Mouse (Mus musculus) liver, embryonic 11.5 days (tissue): ENCODE data around the gene Adamts8. TPM values are rescaled to one million over a fixed set of nuclear protein-coding genes. Genes with fewer than 3 reads are reported as not detected.

Experiments
- ATAC-seq: fragments of 200-750 bp; cut with Nextera tagmentation; replicated peaks from 2 replicates; pipeline ENCODE4 v1.8.0; 2017; ENCODE audit warnings: moderate number of reproducible peaks, mild to moderate bottlenecking, moderate TSS enrichment, moderate library complexity; ENCODE audit not compliant: low FRiP score
- DNase-seq: peaks from one replicate; pipeline ENCODE4 v3.0.0-alpha.2; 2017; ENCODE audit warnings: low spot score
- H3K27ac ChIP-seq: fragments of 300-500 bp; sonication (generic); 2 replicates; pipeline ENCODE4 v1.5.1; 2014; ENCODE audit warnings: mild to moderate bottlenecking, low read depth, low read length, control low read depth
- H3K27me3 ChIP-seq: fragments of 300-500 bp; sonication (generic); replicated peaks from 2 replicates; pipeline ENCODE4 v1.6.1; 2014; ENCODE audit warnings: low read length, mixed read lengths; ENCODE audit not compliant: control insufficient read depth, insufficient read depth
- H3K36me3 ChIP-seq: fragments of 300-500 bp; sonication (generic); 2 replicates; pipeline ENCODE4 v1.6.1; 2014; ENCODE audit warnings: mild to moderate bottlenecking, low read length, moderate library complexity, mixed read lengths; ENCODE audit not compliant: control insufficient read depth, insufficient read depth
- H3K4me1 ChIP-seq: fragments of 300-500 bp; sonication (generic); replicated peaks from 2 replicates; pipeline ENCODE4 v1.6.1; 2014; ENCODE audit warnings: low read length, mixed read lengths; ENCODE audit not compliant: control insufficient read depth, insufficient read depth
- H3K4me2 ChIP-seq: fragments of 300-500 bp; sonication (generic); 2 replicates; pipeline ENCODE4 v1.6.1; 2014; ENCODE audit warnings: mild to moderate bottlenecking, control low read depth, moderate library complexity
- H3K4me3 ChIP-seq: fragments of 300-500 bp; sonication (generic); 2 replicates; pipeline ENCODE4 v1.5.1; 2014; ENCODE audit warnings: low read depth, low read length, control low read depth
- H3K9ac ChIP-seq: fragments of 300-500 bp; sonication (generic); 2 replicates; pipeline ENCODE4 v1.6.1; 2014; ENCODE audit warnings: low read depth, low read length, control low read depth
- H3K9me3 ChIP-seq: fragments of 300-500 bp; sonication (generic); 2 replicates; pipeline ENCODE4 v1.6.1; 2016; ENCODE audit warnings: low read length, inconsistent platforms, mixed read lengths; ENCODE audit not compliant: control insufficient read depth
- WGBS: fragments of 180-500 bp; shearing (Covaris S2); extraction: QIAGEN DNeasy Blood & Tissue Kit; methylation state at CpG from one replicate; pipeline ENCODE4 v1.1.7; 2014; 5-methylcytosine and 5-hydroxymethylcytosine counted together
- polyA plus RNA-seq: library from polyadenylated mRNA; unstranded; fragments of >200 nt; fragmentation: Nextera tagmentation; extraction: Ambion mirVana; gene quantifications from 2 replicates; pipeline ENCODE4 v1.2.1, GENCODE M21; 2014

The Adamts8 gene
- polyA plus RNA-seq, 1 experiment from 2014 or later: 0.12 TPM

- H3K36me3 ChIP-seq: no peaks in the 10 kb centered on the region
- H3K4me2 ChIP-seq: no peak overlapping the region
- DNase-seq (no peak), ATAC-seq (no peak)
- no peaks in the 10 kb centered on the region for H3K4me1 ChIP-seq
- no peak overlapping the region for H3K9ac ChIP-seq
- WGBS: 68% methylated on average over 2 of the region's 2 CpGs
- no peaks in the 10 kb centered on the region for H3K27me3 ChIP-seq
- H3K27ac ChIP-seq: no peak overlapping the region
- H3K4me3 ChIP-seq: no peak overlapping the region
- H3K9me3 ChIP-seq: no peaks in the 10 kb centered on the region
Measured at GRCm38 (mm10) chr9:30980467-30980866, 38.1 kb downstream of the Adamts8 start.

- H3K9ac ChIP-seq: no peak overlapping the region
- H3K36me3 ChIP-seq: no peaks in the 10 kb centered on the region
- no peaks in the 10 kb centered on the region for H3K27me3 ChIP-seq
- DNase-seq (no peak), ATAC-seq (no peak)
- 68% methylated on average over 6 of the region's 6 CpGs for WGBS
- no peak overlapping the region for H3K4me3 ChIP-seq
- H3K27ac ChIP-seq: no peak overlapping the region
- no peaks in the 10 kb centered on the region for H3K9me3 ChIP-seq
- H3K4me2 ChIP-seq: no peak overlapping the region
- no peaks in the 10 kb centered on the region for H3K4me1 ChIP-seq
Measured at GRCm38 (mm10) chr9:30985782-30986181, 43.4 kb downstream of the Adamts8 start.

- 80% methylated on average over 5 of the region's 5 CpGs for WGBS
- H3K9ac ChIP-seq: no peak overlapping the region
Measured at GRCm38 (mm10) chr9:30993106-30993505, 50.7 kb downstream of the Adamts8 start.

GRCm38 (mm10) chr9:30996590-30997562 is 54.5 kb downstream of the Adamts8 start:
- ATAC-seq (no peak), DNase-seq (no peak)
- H3K4me2 ChIP-seq: no peak overlapping the region
- H3K27me3 ChIP-seq: no peaks in the 10 kb centered on the region
- 74% methylated on average over 12 of the region's 12 CpGs for WGBS
- H3K9me3 ChIP-seq: no peaks in the 10 kb centered on the region
- no peak overlapping the region for H3K9ac ChIP-seq
- no peaks in the 10 kb centered on the region for H3K4me1 ChIP-seq
- no peak overlapping the region for H3K4me3 ChIP-seq
- no peaks in the 10 kb centered on the region for H3K36me3 ChIP-seq
- H3K27ac ChIP-seq: no peak overlapping the region

More at GRCm38 (mm10) chr9:30993106-30993505, 50.7 kb downstream of the Adamts8 start:
- Histone ChIP-seq H3K36me3 (no peaks in the 10 kb centered on the region), H3K9me3 (no peaks in the 10 kb centered on the region), H3K27me3 (no peaks in the 10 kb centered on the region), H3K27ac (no peak overlapping the region), H3K4me1 (no peaks in the 10 kb centered on the region), H3K4me3 (no peak overlapping the region), H3K4me2 (no peak overlapping the region)
- ATAC-seq: no peak
- DNase-seq: no peak

GRCm38 (mm10) chr9:31000641-31001040 is 58.3 kb downstream of the Adamts8 start:
- no peak for DNase-seq
- no peak overlapping the region for H3K27ac ChIP-seq
- no peak overlapping the region for H3K4me3 ChIP-seq

GRCm38 (mm10) chr9:31002528-31002927 is 60.2 kb downstream of the Adamts8 start:
- no peaks in the 10 kb centered on the region for H3K9me3 ChIP-seq
- H3K4me3 ChIP-seq: no peak overlapping the region
- ATAC-seq (no peak), DNase-seq (no peak)
- no peaks in the 10 kb centered on the region for H3K36me3 ChIP-seq
- 83% methylated on average over 4 of the region's 4 CpGs for WGBS
- no peak overlapping the region for H3K9ac ChIP-seq
- no peaks in the 10 kb centered on the region for H3K4me1 ChIP-seq
- H3K27ac ChIP-seq: no peak overlapping the region
- H3K27me3 ChIP-seq: no peaks in the 10 kb centered on the region
- H3K4me2 ChIP-seq: no peak overlapping the region

More at GRCm38 (mm10) chr9:31000641-31001040, 58.3 kb downstream of the Adamts8 start:
- WGBS: 71% methylated on average over 10 of the region's 10 CpGs
- no peak for ATAC-seq
- H3K27me3 ChIP-seq: no peaks in the 10 kb centered on the region
- no peaks in the 10 kb centered on the region for H3K4me1 ChIP-seq
- no peak overlapping the region for H3K9ac ChIP-seq
- no peaks in the 10 kb centered on the region for H3K9me3 ChIP-seq
- H3K4me2 ChIP-seq: no peak overlapping the region
- no peaks in the 10 kb centered on the region for H3K36me3 ChIP-seq

GRCm38 (mm10) chr9:31009334-31009733 is 67.0 kb downstream of the Adamts8 start:
- Histone ChIP-seq H3K27me3 (no peaks in the 10 kb centered on the region), H3K9me3 (no peaks in the 10 kb centered on the region), H3K27ac (no peak overlapping the region), H3K36me3 (no peaks in the 10 kb centered on the region), H3K4me1 (no peaks in the 10 kb centered on the region), H3K4me3 (no peak overlapping the region), H3K9ac (no peak overlapping the region), H3K4me2 (no peak overlapping the region)
- ATAC-seq (no peak), DNase-seq (no peak)
- WGBS: 80% methylated on average over 2 of the region's 2 CpGs

GRCm38 (mm10) chr9:31010040-31010439 is 67.7 kb downstream of the Adamts8 start:
- Histone ChIP-seq H3K27ac (no peak overlapping the region), H3K4me1 (no peaks in the 10 kb centered on the region), H3K36me3 (no peaks in the 10 kb centered on the region), H3K4me3 (no peak overlapping the region), H3K9me3 (no peaks in the 10 kb centered on the region), H3K9ac (no peak overlapping the region), H3K27me3 (no peaks in the 10 kb centered on the region), H3K4me2 (no peak overlapping the region)
- DNase-seq: no peak
- WGBS: 65% methylated on average over 3 of the region's 3 CpGs
- ATAC-seq: no peak

- 77% methylated on average over 3 of the region's 3 CpGs for WGBS
- ATAC-seq (no peak), DNase-seq (no peak)
- Histone ChIP-seq H3K9ac (no peak overlapping the region), H3K4me1 (no peaks in the 10 kb centered on the region), H3K36me3 (no peaks in the 10 kb centered on the region), H3K27me3 (no peaks in the 10 kb centered on the region), H3K27ac (no peak overlapping the region), H3K9me3 (no peaks in the 10 kb centered on the region), H3K4me3 (no peak overlapping the region), H3K4me2 (no peak overlapping the region)
Measured at GRCm38 (mm10) chr9:31010749-31011148, 68.4 kb downstream of the Adamts8 start.
